Mouse (Mus musculus) bone marrow, adult 2 months (tissue): ENCODE measurements at regions not wholly inside any gene's neighbourhood (a gene's known extent, or its start where the extent isn't known, plus 50 kb on each side); places are given as distances from the start of the nearest gene placed in this dataset.

Source experiments
- CTCF ChIP-seq: fragments of 200-500 bp; IDR thresholded peaks from 2 replicates; pipeline ENCODE4 v1.5.1; 2011; ENCODE audit warnings: low read length, control low read depth; ENCODE audit not compliant: control insufficient read depth, insufficient read depth
- POLR2A ChIP-seq: fragments of 200-500 bp; IDR thresholded peaks from 2 replicates; pipeline ENCODE4 v1.6.1; 2011; ENCODE audit warnings: low read depth, mild to moderate bottlenecking, control low read depth, low read length, borderline replicate concordance; ENCODE audit not compliant: control insufficient read depth

DNA sequence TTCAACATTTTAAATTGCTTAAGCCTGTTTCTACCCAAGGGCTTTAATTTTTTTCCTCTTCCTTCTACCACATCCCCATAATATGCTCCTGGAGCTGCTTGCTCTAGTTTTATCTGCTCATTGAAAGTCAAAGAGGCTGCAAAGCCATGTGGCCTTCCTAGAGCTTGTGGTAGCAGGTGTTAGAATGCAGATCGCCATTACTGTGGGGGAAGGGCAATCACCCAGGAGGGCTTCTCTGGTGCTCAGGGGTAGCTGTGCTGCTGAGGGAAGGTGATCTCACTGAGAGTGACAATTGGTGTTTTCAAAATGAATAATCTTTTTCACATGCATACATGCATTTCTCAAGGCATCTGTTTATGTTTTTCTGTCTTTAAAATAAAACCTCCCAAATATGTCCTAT is 309.8 kb upstream of the Ube2e3 start:
- TF ChIP-seq CTCF (no peak), POLR2A (no peak)
